Mouse (Mus musculus): ENCODE results near the gene Zyg11b. TPM values are rescaled to one million over a fixed set of nuclear protein-coding genes. Genes with fewer than 3 reads are reported as not detected.

The Zyg11b gene
- polyA plus RNA-seq, 1 experiment = 18.3 TPM

DNA sequence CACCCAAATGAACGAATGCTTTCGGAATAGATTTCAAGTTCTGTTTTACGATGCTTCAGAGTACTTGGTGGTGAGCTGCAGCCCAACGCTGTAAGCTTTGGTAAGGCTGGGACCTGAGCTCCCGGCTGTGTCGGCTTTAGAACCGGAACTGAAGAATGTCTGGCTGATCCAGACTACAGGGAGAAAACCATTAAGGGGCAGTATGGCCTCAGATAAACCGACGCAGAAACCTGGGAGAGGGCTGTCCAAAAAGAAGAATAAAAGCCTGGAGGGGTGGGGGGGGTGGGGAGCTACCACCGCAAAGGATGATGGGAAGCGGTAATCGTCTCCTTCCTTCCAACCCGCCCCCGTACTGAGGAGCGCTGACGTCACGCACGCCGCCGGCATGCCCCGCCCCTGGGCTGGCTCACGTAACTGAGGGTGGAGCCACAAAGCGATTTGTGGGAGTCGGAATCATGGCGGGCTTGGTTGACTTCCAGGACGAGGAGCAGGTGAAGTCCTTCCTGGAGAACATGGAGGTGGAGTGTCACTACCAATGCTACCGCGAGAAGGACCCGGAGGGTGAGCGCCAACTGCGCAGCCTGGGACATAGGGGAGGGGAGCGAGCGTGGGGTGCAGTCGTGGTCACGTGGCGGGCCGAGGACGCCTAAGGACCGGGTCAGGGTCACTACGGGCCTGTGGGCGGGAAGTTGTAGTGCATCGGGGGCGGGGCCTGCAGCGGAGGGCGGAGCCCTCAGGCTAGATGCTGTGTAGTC is 27.0 kb upstream of the Zyg11b start, which contains the start of gene Coa7:
Gene Coa7, plus strand, starts transcription at position 411 of the 755 bp plus-strand sequence.
- Histone ChIP-seq H3K27ac (replicated peaks; ENCODE audit: low read depth, low read length) (peak within 1 kb of the TSS; percentile 96), H3K4me3 (ENCODE audit: insufficient read depth, low read depth, low read length) (peak within 1 kb of the TSS; percentile 84), H3K4me1 (ENCODE audit: control insufficient read depth, insufficient read depth, insufficient read length, low read length) (peaks cover 3% of the 10 kb centered on the region; the same call in 1 of the 2 replicates)

GRCm38 (mm10) chr4:108327071-108327579 is 26.2 kb upstream of the Zyg11b start:
- Histone ChIP-seq H3K4me1 (ENCODE audit: control insufficient read depth, insufficient read depth, insufficient read length, low read length) (peaks cover 3% of the 10 kb centered on the region; the same call in 1 of the 2 replicates), H3K4me3 (ENCODE audit: insufficient read depth, low read depth, low read length) (peak overlapping the region; percentile 73), H3K27ac (replicated peaks; ENCODE audit: low read depth, low read length) (peak overlapping the region; percentile 90)

DNA sequence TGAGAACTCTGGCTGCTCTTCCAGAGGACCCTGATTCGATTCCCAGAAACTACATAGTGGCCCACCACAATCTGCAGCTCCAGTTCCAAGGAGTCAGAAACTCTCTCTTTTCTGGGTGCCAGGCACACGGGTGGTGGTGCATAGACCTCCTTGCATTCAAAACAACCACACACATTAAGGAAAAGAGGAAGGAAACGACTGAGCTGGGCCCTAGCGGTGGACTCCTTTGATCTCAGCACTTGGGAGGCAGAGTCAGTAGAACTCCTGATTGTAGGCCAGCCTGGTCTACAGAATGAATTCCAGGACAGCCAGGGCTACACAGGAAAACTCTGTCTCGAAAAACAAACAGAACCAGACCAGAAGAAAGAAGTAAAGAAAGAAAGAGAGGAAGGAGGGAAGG is 22.7 kb upstream of the Zyg11b start:
- 0 out of 2 replicates have a peak, but pooled peaks cover 2% of the 10 kb centered on the region for H3K4me1 ChIP-seq (ENCODE audit: control insufficient read depth, insufficient read depth, insufficient read length, low read length)
- H3K4me3 ChIP-seq (ENCODE audit: insufficient read depth, low read depth, low read length) = no peak overlapping the region
- no peak overlapping the region for H3K27ac ChIP-seq (replicated peaks; ENCODE audit: low read depth, low read length)

GRCm38 (mm10) chr4:108320627-108321380 is 19.9 kb upstream of the Zyg11b start:
- no peak overlapping the region for H3K27ac ChIP-seq (replicated peaks; ENCODE audit: low read depth, low read length)

GRCm38 (mm10) chr4:108319747-108320146 is 18.9 kb upstream of the Zyg11b start:
- no peak overlapping the region for H3K27ac ChIP-seq (replicated peaks; ENCODE audit: low read depth, low read length)
- H3K4me3 ChIP-seq (ENCODE audit: insufficient read depth, low read depth, low read length) = no peak overlapping the region
- H3K4me1 ChIP-seq (ENCODE audit: control insufficient read depth, insufficient read depth, insufficient read length, low read length) = 0 out of 2 replicates have a peak, but pooled peaks cover 2% of the 10 kb centered on the region

More at GRCm38 (mm10) chr4:108320627-108321380, 19.9 kb upstream of the Zyg11b start:
- Histone ChIP-seq H3K4me1 (ENCODE audit: control insufficient read depth, insufficient read depth, insufficient read length, low read length) (0 out of 2 replicates have a peak, but pooled peaks cover 2% of the 10 kb centered on the region), H3K4me3 (ENCODE audit: insufficient read depth, low read depth, low read length) (no peak overlapping the region)

- no peak overlapping the region for H3K27ac ChIP-seq (replicated peaks; ENCODE audit: low read depth, low read length)
- no peak overlapping the region for H3K4me3 ChIP-seq (ENCODE audit: insufficient read depth, low read depth, low read length)
- H3K4me1 ChIP-seq (ENCODE audit: control insufficient read depth, insufficient read depth, insufficient read length, low read length) = 0 out of 2 replicates have a peak, but pooled peaks cover 2% of the 10 kb centered on the region
These were observed 18.0 kb upstream of the Zyg11b start for GRCm38 (mm10) chr4:108318649-108319615.

GRCm38 (mm10) chr4:108317656-108318605 is 17.0 kb upstream of the Zyg11b start:
- H3K27ac ChIP-seq (replicated peaks; ENCODE audit: low read depth, low read length) = no peak overlapping the region

DNA sequence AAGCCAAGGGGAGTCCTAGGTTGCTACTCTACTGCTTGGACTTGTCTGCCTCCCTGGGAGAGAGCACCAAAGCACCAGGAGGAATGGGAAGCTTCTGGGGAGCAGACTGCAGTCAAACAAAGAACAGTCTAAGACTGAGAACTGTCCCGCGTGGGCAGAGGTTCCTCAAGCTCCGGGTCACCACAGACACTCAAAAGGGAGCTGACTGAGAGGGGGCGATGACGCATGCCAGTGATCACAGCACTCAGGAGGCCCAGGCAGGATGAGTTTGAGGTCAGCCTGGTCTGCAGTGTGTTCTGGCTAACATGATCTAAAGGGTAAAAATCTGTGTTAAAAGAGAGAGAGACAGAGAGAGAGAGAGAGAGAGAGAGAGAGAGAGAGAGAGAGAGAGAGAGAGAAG is 13.1 kb upstream of the Zyg11b start:
- H3K4me3 ChIP-seq (ENCODE audit: insufficient read depth, low read depth, low read length) = no peak overlapping the region
- 0 out of 2 replicates have a peak, but pooled peaks cover 2% of the 10 kb centered on the region for H3K4me1 ChIP-seq (ENCODE audit: control insufficient read depth, insufficient read depth, insufficient read length, low read length)
- H3K27ac ChIP-seq (replicated peaks; ENCODE audit: low read depth, low read length) = no peak overlapping the region

More at GRCm38 (mm10) chr4:108317656-108318605, 17.0 kb upstream of the Zyg11b start:
- Histone ChIP-seq H3K4me3 (ENCODE audit: insufficient read depth, low read depth, low read length) (no peak overlapping the region), H3K4me1 (ENCODE audit: control insufficient read depth, insufficient read depth, insufficient read length, low read length) (0 out of 2 replicates have a peak, but pooled peaks cover 2% of the 10 kb centered on the region)

DNA sequence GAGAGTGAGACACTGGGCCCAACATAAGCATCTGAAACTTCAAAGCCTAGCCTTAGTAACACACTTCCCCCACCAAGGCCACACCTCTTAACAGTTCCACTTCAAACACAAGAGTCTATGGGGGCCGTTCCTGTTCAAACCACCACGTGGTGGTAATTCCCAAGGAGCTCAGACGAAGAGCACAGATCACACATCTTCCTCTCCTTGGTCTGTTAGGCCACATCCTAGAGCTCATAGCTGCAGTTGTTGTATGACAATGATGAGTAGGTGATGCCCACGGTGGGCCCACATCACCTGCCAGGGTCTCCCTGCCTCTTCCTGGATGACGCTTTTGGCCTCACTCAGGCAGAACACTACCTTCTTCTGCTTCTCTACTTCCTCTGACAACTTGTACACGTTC is 9.8 kb upstream of the Zyg11b start:
- H3K4me1 ChIP-seq (ENCODE audit: control insufficient read depth, insufficient read depth, insufficient read length, low read length) = no peaks in the 10 kb centered on the region

GRCm38 (mm10) chr4:108302296-108302890 is 1.5 kb upstream of the Zyg11b start:
- Histone ChIP-seq H3K4me3 (ENCODE audit: insufficient read depth, low read depth, low read length) (no peak overlapping the region), H3K4me1 (ENCODE audit: control insufficient read depth, insufficient read depth, insufficient read length, low read length) (peaks cover 6% of the 10 kb centered on the region; the same call in 1 of the 2 replicates), H3K27ac (replicated peaks; ENCODE audit: low read depth, low read length) (no peak overlapping the region)

More for the DNA sequence above, 9.8 kb upstream of the Zyg11b start:
- no peak overlapping the region for H3K4me3 ChIP-seq (ENCODE audit: insufficient read depth, low read depth, low read length)
- no peak overlapping the region for H3K27ac ChIP-seq (replicated peaks; ENCODE audit: low read depth, low read length)

DNA sequence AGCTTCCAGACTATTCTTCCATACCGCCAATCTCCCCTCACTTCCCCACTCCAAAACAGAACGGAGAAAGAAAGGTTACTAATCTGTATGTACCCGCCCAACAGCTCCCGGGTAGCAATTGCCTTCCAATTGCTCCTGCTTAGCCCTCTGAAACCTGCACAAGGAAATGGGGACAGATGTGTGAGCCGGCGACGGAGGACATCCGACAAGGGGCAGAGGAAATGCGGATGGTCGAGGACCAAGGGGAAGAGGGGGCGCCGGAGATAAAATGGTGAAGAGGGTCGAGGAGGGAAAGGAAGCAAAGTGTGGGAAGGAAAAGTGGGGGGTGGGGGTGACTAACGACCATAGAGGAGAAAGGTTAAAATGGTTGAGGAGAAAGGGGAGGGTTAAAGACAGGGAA is 630 bp downstream of the Zyg11b start:
- peak overlapping the region; percentile 93 for H3K4me3 ChIP-seq (ENCODE audit: insufficient read depth, low read depth, low read length)
- H3K27ac ChIP-seq (replicated peaks; ENCODE audit: low read depth, low read length) = peak overlapping the region; percentile 75
- peaks cover 6% of the 10 kb centered on the region; the same call in 1 of the 2 replicates for H3K4me1 ChIP-seq (ENCODE audit: control insufficient read depth, insufficient read depth, insufficient read length, low read length)

GRCm38 (mm10) chr4:108276973-108277372 is 23.9 kb downstream of the Zyg11b start:
- Histone ChIP-seq H3K4me1 (ENCODE audit: control insufficient read depth, insufficient read depth, insufficient read length, low read length) (no peaks in the 10 kb centered on the region), H3K4me3 (ENCODE audit: insufficient read depth, low read depth, low read length) (no peak overlapping the region), H3K27ac (replicated peaks; ENCODE audit: low read depth, low read length) (no peak overlapping the region)

DNA sequence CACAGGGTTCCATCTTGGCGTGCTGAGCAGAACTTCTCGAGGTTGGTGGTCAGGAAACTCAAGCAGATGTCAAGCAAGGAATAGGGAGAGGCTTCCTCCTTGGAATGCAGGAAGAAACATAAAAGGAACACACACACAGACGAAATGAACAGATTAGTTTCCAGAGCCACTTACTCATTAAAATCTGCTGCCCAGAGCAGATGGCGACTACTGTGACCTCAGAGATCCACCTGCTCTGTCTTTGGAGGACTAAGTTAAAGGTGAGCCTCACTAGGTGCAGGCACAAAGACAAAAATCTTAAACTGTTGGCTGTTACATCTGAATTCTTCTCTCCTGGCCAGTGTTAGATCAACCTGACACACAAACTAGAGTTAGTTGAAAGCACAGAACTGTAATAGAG is 28.6 kb downstream of the Zyg11b start:
- no peaks in the 10 kb centered on the region for H3K4me1 ChIP-seq (ENCODE audit: control insufficient read depth, insufficient read depth, insufficient read length, low read length)
- no peak overlapping the region for H3K4me3 ChIP-seq (ENCODE audit: insufficient read depth, low read depth, low read length)
- H3K27ac ChIP-seq (replicated peaks; ENCODE audit: low read depth, low read length) = no peak overlapping the region
